Mouse (Mus musculus): ENCODE data around the gene Shcbp1l. TPM values are rescaled to one million over a fixed set of nuclear protein-coding genes. Genes with fewer than 3 reads are reported as not detected.
"Not testable (repeated sequence)": the region's sequence is repeated elsewhere in the genome, so short reads cannot be mapped to it uniquely, and the experiment has no call there.

Shcbp1l gene
- polyA plus RNA-seq, 1 experiment from 2014 or later: 0.37 TPM

- DNase-seq (ENCODE audit: extremely low spot score, low spot score): peak; percentile 59
- WGBS: 62% methylated on average over 1 of the region's 1 CpGs
- peaks cover 24% of the 10 kb centered on the region for H3K4me1 ChIP-seq
- no peaks in the 10 kb centered on the region for H3K27me3 ChIP-seq (ENCODE audit: poor library complexity, severe bottlenecking)
- H3K27ac ChIP-seq: no peak overlapping the region
- no peaks in the 10 kb centered on the region for H3K9me3 ChIP-seq
- no peak overlapping the region for H3K4me3 ChIP-seq
- H3K36me3 ChIP-seq (replicated peaks): peaks cover 98% of the 10 kb centered on the region
These were observed 55.5 kb downstream of the Shcbp1l start for GRCm38 (mm10) chr1:153480386-153481024.

GRCm38 (mm10) chr1:153481025-153481412 is 56.1 kb downstream of the Shcbp1l start:
- no peak for DNase-seq (ENCODE audit: extremely low spot score, low spot score)
- Histone ChIP-seq H3K36me3 (replicated peaks) (peaks cover 93% of the 10 kb centered on the region), H3K27me3 (ENCODE audit: poor library complexity, severe bottlenecking) (no peaks in the 10 kb centered on the region), H3K27ac (no peak overlapping the region), H3K4me1 (peaks cover 29% of the 10 kb centered on the region), H3K9me3 (no peaks in the 10 kb centered on the region), H3K4me3 (no peak overlapping the region)
- WGBS: 81% methylated on average over 1 of the region's 1 CpGs

- WGBS: 61% methylated on average over 2 of the region's 2 CpGs
These were observed 60.3 kb downstream of the Shcbp1l start for GRCm38 (mm10) chr1:153485201-153485796.

GRCm38 (mm10) chr1:153486120-153486519 is 61.2 kb downstream of the Shcbp1l start:
- WGBS: 19% methylated on average over 6 of the region's 6 CpGs
- not testable (repeated sequence) for DNase-seq (ENCODE audit: extremely low spot score, low spot score)
- H3K4me1 ChIP-seq: peaks cover 34% of the 10 kb centered on the region

More at GRCm38 (mm10) chr1:153485201-153485796, 60.3 kb downstream of the Shcbp1l start:
- Histone ChIP-seq H3K4me3 (peak overlapping the region; percentile 100), H3K27ac (no peak overlapping the region), H3K4me1 (peaks cover 34% of the 10 kb centered on the region), H3K9me3 (no peaks in the 10 kb centered on the region), H3K27me3 (ENCODE audit: poor library complexity, severe bottlenecking) (no peaks in the 10 kb centered on the region), H3K36me3 (replicated peaks) (peaks cover 50% of the 10 kb centered on the region)
- no peak for DNase-seq (ENCODE audit: extremely low spot score, low spot score)

DNA sequence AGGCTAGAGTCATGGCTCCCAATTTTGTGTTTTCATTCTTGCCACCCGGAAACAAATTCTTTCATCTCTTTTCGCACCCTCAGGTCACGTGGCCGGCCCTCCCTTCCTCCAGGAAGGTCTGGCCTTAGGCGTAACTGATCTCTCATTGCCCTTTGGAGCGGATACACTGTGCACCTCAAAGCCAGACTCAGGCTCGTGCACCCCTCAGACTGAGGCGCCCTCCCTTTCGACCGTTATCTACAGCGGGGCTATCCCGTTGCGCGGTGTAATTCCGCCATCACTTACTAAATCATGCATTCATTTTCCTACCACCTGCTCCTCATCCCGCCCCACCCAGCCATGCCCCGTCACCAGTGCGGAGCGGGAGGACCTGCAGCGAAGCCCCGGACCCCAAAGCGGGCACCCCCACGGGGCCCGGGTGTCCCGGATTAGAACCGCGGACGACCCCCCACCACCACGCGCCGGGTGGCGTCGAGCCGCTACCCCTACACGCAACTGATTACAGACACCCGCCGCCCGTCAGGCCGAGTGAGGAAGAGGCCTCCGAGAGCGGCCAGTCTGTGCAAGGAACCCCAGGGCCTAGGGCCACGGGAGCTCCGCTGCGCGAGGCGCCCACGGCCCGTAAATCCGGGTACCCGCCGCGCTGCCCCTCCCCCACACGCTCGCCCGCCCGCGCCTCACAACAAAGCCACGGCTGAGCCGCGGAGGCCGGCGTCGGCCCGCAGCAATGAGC is 62.0 kb downstream of the Shcbp1l start:
- peaks cover 34% of the 10 kb centered on the region for H3K36me3 ChIP-seq (replicated peaks)
- peak overlapping the region; percentile 96 for H3K27ac ChIP-seq
- no peaks in the 10 kb centered on the region for H3K27me3 ChIP-seq (ENCODE audit: poor library complexity, severe bottlenecking)
- peak; percentile 57 for DNase-seq (ENCODE audit: extremely low spot score, low spot score)
- H3K4me3 ChIP-seq: peak overlapping the region; percentile 100
- no peaks in the 10 kb centered on the region for H3K9me3 ChIP-seq
- WGBS: under 1% methylated on average over 64 of the region's 64 CpGs
- peaks cover 34% of the 10 kb centered on the region for H3K4me1 ChIP-seq

More at GRCm38 (mm10) chr1:153486120-153486519, 61.2 kb downstream of the Shcbp1l start:
- peak overlapping the region; percentile 96 for H3K27ac ChIP-seq
- not testable (repeated sequence) for H3K27me3 ChIP-seq (ENCODE audit: poor library complexity, severe bottlenecking); H3K9me3 ChIP-seq
- peaks cover 42% of the 10 kb centered on the region for H3K36me3 ChIP-seq (replicated peaks)
- H3K4me3 ChIP-seq: peak overlapping the region; percentile 100

DNA sequence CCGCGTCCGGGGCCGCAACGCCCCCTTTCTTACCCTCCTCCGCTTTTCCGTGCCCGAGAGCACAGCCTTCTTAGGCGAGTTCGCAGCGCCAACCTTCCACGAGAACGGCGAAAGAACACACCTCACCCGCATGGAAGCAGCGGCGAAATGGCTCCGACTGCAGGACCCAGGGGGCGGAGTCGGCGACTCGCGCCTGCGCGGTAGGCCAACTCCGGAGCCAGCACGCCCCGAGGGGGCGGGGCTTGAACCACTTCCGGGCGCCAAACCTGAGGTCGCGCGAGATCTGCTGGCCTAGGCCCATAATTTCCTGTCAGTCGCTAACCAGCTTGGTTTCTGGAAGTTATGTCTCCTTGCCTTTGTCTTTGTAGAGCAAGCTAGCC is 62.5 kb downstream of the Shcbp1l start, which contains the start of gene Dhx9:
TSS of gene Dhx9 (minus strand) at position 161 of the 380 bp plus-strand sequence.
- Histone ChIP-seq H3K4me3 (peak within 1 kb of the TSS; percentile 100), H3K9me3 (no peaks in the 10 kb centered on the region), H3K27me3 (ENCODE audit: poor library complexity, severe bottlenecking) (no peaks in the 10 kb centered on the region), H3K36me3 (replicated peaks) (peaks cover 28% of the 10 kb centered on the region), H3K27ac (peak within 1 kb of the TSS; percentile 96), H3K4me1 (peaks cover 34% of the 10 kb centered on the region)
- under 1% methylated on average over 35 of the region's 35 CpGs for WGBS
- peak; percentile 97 for DNase-seq (ENCODE audit: extremely low spot score, low spot score)

DNA sequence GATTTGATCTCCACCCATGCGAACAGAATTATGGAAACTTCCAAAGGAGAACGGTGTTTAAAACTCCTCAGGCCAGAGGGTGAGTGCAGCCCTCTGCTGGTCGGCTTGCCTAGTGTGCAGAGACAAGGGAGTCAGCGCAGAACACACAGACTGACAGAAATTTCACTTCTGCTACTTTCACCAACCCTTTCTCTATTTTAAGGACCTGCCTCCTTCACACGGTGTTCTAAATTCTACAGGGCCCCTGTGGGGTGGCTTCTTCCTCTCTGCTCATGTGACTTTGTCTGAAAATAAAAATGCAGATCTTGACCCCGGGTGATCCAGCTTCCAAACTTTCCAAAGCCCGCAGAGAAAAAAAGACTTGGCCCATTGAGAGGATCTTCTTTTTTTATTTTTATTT is 64.2 kb downstream of the Shcbp1l start:
- no peak for DNase-seq (ENCODE audit: extremely low spot score, low spot score)
- Histone ChIP-seq H3K27ac (no peak overlapping the region), H3K27me3 (ENCODE audit: poor library complexity, severe bottlenecking) (no peaks in the 10 kb centered on the region), H3K36me3 (replicated peaks) (peaks cover 12% of the 10 kb centered on the region), H3K4me1 (peaks cover 30% of the 10 kb centered on the region), H3K9me3 (no peaks in the 10 kb centered on the region), H3K4me3 (no peak overlapping the region)
- 53% methylated on average over 7 of the region's 7 CpGs for WGBS

DNA sequence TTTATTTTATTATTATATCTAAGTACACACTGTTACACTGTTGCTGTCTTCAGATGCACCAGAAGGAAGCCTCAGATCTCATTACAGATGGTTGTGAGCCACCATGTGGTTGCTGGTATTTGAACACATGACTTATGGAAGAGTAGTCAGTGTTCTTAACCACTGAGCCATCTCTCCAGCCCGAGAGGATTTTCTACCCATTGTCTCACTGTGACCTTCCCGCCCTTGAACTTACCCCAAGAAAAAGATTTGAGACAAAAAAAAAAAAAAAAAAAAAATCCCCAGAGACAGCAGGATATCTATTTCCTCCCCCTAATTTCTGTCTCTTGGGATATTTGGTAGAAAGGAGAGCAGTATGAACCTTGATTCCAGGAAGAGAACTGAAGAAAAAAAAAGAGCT is 64.6 kb downstream of the Shcbp1l start:
- Histone ChIP-seq H3K36me3 (replicated peaks) (peaks cover 8% of the 10 kb centered on the region; the same call in 1 of the 2 replicates), H3K4me3 (no peak overlapping the region), H3K27me3 (ENCODE audit: poor library complexity, severe bottlenecking) (no peaks in the 10 kb centered on the region), H3K4me1 (peaks cover 26% of the 10 kb centered on the region), H3K9me3 (no peaks in the 10 kb centered on the region), H3K27ac (no peak overlapping the region)
- WGBS: 65% methylated on average over 2 of the region's 2 CpGs
- no peak for DNase-seq (ENCODE audit: extremely low spot score, low spot score)

- H3K4me3 ChIP-seq: no peak overlapping the region
- H3K27me3 ChIP-seq (ENCODE audit: poor library complexity, severe bottlenecking): no peaks in the 10 kb centered on the region
- peaks cover 5% of the 10 kb centered on the region; the same call in 1 of the 2 replicates for H3K36me3 ChIP-seq (replicated peaks)
- 85% methylated on average over 4 of the region's 4 CpGs for WGBS
- H3K9me3 ChIP-seq: no peaks in the 10 kb centered on the region
- DNase-seq (ENCODE audit: extremely low spot score, low spot score): no peak
- H3K27ac ChIP-seq: no peak overlapping the region
- H3K4me1 ChIP-seq: peaks cover 22% of the 10 kb centered on the region
These were observed 65.0 kb downstream of the Shcbp1l start for GRCm38 (mm10) chr1:153489963-153490362.

GRCm38 (mm10) chr1:153491345-153491744 is 66.4 kb downstream of the Shcbp1l start:
- Histone ChIP-seq H3K27me3 (ENCODE audit: poor library complexity, severe bottlenecking) (no peaks in the 10 kb centered on the region), H3K27ac (no peak overlapping the region), H3K9me3 (no peaks in the 10 kb centered on the region), H3K4me3 (no peak overlapping the region), H3K4me1 (peaks cover 13% of the 10 kb centered on the region), H3K36me3 (replicated peaks) (no peaks in the 10 kb centered on the region)
- DNase-seq (ENCODE audit: extremely low spot score, low spot score): no peak
- WGBS: 84% methylated on average over 2 of the region's 2 CpGs

- Histone ChIP-seq H3K27me3 (ENCODE audit: poor library complexity, severe bottlenecking) (no peaks in the 10 kb centered on the region), H3K4me1 (peaks cover 13% of the 10 kb centered on the region), H3K36me3 (replicated peaks) (no peaks in the 10 kb centered on the region), H3K9me3 (no peaks in the 10 kb centered on the region), H3K4me3 (no peak overlapping the region), H3K27ac (no peak overlapping the region)
- DNase-seq (ENCODE audit: extremely low spot score, low spot score): no peak
- WGBS: 97% methylated on average over 1 of the region's 1 CpGs
These were observed 66.9 kb downstream of the Shcbp1l start for GRCm38 (mm10) chr1:153491822-153492221.

GRCm38 (mm10) chr1:153493338-153493737 is 68.4 kb downstream of the Shcbp1l start:
- no peak for DNase-seq (ENCODE audit: extremely low spot score, low spot score)
- no peak overlapping the region for H3K27ac ChIP-seq
- 20% methylated on average over 4 of the region's 4 CpGs for WGBS
- H3K4me1 ChIP-seq: peaks cover 10% of the 10 kb centered on the region
- H3K36me3 ChIP-seq (replicated peaks): no peaks in the 10 kb centered on the region
- H3K9me3 ChIP-seq: no peaks in the 10 kb centered on the region
- H3K4me3 ChIP-seq: no peak overlapping the region
- no peaks in the 10 kb centered on the region for H3K27me3 ChIP-seq (ENCODE audit: poor library complexity, severe bottlenecking)

DNA sequence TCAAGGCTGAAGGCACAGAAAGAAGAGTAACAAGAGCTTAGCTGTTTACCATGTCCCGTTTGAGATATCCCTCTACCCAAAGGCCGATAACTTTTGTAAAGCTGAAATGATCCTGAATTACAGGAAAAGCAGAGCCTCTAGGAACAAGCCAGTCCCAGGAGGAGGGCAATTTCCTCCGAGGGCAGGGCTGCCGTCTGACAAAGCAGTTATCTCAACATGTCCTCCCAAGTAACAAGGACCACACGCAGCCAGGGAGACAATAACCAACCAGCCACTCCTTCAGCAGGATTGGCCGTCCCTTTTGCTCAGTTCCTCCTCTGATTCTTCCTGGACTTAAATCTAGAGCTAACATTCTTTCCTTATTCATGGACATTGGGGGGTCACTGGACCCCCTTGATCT is 69.0 kb downstream of the Shcbp1l start:
- Histone ChIP-seq H3K36me3 (replicated peaks) (no peaks in the 10 kb centered on the region), H3K27ac (no peak overlapping the region), H3K4me3 (no peak overlapping the region), H3K9me3 (no peaks in the 10 kb centered on the region), H3K4me1 (peaks cover 10% of the 10 kb centered on the region), H3K27me3 (ENCODE audit: poor library complexity, severe bottlenecking) (no peaks in the 10 kb centered on the region)
- DNase-seq (ENCODE audit: extremely low spot score, low spot score): no peak
- WGBS: 32% methylated on average over 6 of the region's 6 CpGs

Data from forebrain, embryonic 10.5 days (tissue).